Mouse (Mus musculus) brain, embryonic 14.5 days (tissue): Measurements from ENCODE around the gene Adat3.

Experiments
- CTCF ChIP-seq: fragments of 200-500 bp; IDR thresholded peaks from 2 replicates; pipeline ENCODE4 v1.5.1; 2012; ENCODE audit warnings: inconsistent platforms, mild to moderate bottlenecking, moderate library complexity, borderline replicate concordance; ENCODE audit not compliant: insufficient read depth, insufficient read length; ENCODE audit errors: extremely low read depth
- POLR2A ChIP-seq: fragments of 200-500 bp; IDR thresholded peaks from 2 replicates; pipeline ENCODE4 v1.6.1; 2012; ENCODE audit warnings: mild to moderate bottlenecking, inconsistent platforms, borderline replicate concordance; ENCODE audit not compliant: poor library complexity, insufficient read depth, insufficient read length, severe bottlenecking; ENCODE audit errors: extremely low read depth

DNA sequence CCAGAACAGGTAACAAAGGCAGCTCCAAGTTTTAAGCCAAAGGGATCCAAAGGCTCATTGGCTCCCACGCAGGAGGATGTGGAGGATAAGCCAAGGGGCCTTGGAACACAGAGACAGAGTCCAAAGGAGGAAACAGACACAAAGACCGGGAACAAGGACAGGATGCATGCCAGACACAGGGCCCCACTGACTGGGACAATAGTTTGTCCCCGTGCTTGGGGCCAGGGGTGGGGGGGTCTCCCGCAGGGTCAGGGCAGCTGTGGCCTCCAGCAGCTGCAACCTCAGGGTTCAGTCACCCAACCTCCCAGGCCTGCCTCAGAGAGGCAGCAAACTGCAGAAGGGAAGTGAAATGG lies 15.4 kb upstream of the Adat3 start:
- no peak for TF ChIP-seq POLR2A
- TF ChIP-seq CTCF, result no peak
